Mouse (Mus musculus): ENCODE data around the gene Lrp11.
"Not testable (repeated sequence)": the region's sequence is repeated elsewhere in the genome, so short reads cannot be mapped to it uniquely, and the experiment has no call there.

Lrp11 gene

DNA sequence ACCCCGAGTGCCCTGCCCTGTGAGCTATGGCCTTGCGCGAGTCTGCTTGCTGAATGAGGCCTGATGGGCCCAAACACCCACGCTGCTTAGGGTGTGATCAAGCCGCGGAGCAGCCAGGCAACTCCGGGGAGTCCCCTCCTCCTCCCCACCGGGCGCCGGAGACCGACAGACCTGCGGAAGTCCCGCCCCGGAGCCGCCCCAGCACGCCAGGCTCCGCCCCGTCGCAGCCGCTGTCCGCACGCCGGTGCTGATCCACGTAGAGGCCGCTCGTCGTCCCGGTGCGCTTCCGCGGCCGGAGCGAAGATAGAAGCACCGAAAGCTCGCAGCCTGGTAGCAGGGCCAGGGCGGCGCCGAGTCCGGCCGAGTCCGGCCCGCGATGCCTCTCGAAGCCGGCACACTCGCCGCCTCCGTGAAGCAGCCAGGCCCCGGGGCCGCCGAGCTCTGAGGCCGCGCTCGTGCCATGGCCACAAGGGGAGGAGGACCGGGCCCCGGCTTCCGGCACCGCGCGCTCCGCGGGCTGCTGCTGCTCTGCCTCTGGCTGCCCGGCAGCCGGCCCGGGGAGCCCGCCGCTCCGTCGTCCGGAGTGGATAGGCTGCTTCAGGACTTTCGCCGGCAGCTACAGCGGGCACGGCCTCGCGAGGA lies at the start of gene Lrp11:
Gene Lrp11 (plus strand): TSS at position 209 of the 642 bp plus-strand sequence.
- peak; percentile 82 to 89 for DNase-seq (ENCODE audit: low spot score in 2 of 2)

DNA sequence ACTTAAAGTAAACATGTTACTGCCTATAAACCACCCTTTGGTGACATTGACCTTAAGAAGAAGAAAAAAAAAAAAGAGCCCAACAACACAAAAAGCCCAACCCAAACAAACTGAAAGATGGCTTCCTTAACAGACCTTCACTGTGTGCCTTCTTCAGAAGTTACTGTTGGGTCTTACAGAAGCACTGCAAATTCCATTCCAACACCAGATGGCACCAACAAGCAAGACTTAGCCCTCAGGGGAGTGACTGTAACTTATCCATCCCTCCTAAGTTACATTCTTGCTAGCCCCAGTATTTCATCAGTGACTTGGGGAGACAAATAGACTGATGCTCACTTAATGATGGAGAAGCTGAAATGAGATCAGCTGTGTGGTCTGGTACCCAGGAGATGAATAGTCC lies 11.6 kb upstream of the Lrp11 start:
- DNase-seq (ENCODE audit: low spot score in 2 of 2): no peak

DNA sequence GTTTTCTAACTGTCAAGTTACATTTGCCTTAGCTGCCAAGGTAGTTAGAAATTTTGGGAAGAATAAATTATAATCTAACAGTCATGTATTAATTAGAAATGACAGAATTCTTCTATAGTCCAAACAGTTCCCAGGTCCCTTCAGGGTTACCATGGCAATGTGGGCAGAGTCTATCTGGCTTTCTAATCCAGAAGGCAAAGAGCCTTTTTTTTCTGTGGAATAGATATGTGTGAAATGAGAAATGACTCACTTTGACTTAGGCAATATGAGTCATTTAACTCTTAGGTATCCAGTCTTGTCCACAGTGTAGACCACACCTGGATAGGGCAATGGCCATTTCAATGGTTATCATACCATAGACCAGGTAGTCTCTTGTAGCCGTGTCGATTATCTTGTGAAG lies 8.2 kb upstream of the Lrp11 start:
- no peak for DNase-seq (ENCODE audit: low spot score in 2 of 2)

DNA sequence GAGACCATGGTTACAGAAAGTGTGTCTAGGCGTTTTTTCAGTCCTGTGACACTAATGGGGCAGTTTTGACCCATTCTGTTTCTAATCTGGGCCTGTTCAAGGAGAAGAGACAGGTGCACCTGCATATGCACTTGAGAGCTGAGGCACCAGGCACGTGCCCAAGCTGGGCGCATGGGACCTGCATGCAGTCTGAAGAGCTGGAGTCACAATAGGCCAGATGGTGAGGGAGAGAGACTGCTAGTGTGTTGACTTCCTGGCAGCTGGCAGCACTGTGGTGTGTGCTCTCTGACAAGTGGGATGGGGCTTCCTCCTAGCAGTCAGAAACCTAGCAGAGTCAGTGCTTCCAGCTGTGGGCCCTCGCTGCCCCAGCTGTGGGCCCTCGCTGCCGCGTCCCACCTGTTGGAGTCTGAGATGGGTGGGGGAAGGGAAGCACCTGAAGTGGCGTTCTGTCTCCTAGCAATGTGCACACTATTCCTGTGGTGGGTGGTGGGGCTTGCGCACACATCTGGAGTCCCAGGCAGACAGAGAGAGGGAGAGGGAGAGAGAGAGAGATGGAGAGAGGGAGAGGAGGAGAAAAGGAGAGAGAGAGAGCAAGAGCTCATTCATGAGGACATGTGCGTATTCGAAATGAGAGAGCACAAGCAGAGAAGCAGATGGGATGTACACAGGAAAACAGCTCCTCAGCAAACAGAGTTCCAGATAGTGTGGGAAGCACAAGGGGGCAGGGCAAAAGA lies 7.3 kb upstream of the Lrp11 start:
- DNase-seq (ENCODE audit: low spot score in 2 of 2): no peak

DNA sequence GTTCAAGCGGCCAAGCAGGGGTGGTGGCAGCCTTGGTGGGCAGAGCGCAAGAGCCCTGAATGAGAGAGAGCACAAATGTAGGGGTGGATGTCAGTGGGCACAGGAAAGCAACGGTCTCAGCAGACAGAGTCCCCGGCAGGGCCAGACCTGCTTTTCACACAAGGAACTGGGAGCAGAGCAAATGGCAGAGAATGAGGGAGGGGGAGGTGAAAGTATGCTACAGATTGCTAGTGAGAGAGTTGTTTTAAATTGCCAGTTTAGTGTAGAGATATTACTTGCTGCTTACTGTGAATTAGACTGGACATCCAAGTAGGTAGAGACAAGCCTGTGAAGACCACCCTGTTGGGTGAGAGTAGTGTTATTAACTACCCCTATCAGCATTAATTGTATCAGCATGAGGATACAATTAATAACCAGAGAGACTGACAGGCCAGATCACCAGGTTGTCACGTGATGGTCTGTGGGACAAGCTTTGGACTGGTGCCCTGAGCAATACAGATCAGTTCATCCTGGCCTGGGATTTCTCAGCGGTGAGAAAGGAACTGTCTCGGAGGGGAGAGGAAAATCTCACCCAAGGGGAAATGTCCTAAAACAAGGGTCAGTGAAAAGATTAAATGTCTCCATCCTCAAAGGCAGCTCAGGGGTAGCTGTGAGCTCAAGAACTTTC lies 6.6 kb upstream of the Lrp11 start:
- no peak for DNase-seq (ENCODE audit: low spot score in 2 of 2)

DNA sequence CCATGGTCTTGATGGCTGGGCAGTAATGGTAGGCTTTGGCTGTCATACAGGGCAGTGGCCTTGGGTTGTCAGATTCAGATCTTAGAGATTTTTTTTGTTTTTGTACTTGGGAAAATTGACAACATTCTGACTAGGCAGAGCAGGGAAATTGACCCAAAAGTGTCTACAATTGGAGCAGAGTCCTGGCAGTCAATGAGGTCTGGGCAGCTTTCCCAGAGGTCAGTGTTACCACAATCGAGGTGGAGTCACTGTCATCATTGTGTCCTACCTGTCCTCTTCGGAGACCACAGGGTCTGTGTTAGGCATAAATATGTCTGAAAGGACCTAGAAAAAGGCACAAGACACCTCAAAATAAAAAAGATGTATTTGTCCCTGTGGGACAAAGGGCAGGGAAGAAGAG lies 2.8 kb upstream of the Lrp11 start:
- no peak for DNase-seq (ENCODE audit: low spot score in 2 of 2)

DNA sequence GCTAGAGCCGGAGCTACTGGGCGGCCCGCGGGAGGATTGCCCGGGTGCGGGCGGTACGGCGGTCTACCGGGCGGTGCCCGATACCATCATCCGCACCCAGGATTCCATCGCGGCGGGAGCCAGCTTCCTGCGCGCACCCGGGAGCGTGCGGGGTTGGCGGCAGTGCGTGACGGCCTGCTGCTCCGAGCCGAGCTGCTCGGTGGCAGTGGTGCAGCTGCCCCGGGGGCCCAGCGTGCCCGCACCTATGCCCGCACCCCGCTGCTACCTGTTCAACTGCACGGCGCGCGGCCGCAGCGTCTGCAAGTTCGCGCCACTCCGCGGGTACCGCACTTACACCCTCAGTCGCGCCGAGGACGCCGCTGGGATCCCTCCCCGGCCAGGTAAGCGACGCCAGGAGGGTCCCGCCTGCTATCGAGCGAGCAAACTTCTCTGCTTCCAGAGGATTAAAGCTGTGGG lies 662 bp downstream of the Lrp11 start:
- DNase-seq (ENCODE audit: low spot score in 2 of 2): no peak

DNA sequence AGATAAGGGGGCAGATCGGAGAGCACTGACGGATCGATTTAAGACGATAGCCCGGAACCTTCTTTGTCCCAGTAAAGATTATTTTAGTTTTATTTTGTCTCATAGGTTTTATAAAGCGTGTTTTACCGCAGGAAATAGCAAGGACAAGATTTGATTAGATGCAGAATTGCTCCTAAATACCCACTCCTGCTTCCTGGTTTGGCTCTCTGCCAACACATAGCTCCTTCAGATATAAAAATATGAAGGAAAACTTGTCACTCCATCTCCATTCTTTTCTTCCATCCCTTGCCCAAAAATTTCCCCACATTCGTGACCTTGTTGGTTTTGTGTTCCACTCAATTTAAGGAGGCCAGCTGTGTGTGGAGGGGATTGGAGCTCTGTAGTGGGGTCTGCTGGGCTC lies 1.2 kb downstream of the Lrp11 start:
- no peak for DNase-seq (ENCODE audit: low spot score in 2 of 2)

DNA sequence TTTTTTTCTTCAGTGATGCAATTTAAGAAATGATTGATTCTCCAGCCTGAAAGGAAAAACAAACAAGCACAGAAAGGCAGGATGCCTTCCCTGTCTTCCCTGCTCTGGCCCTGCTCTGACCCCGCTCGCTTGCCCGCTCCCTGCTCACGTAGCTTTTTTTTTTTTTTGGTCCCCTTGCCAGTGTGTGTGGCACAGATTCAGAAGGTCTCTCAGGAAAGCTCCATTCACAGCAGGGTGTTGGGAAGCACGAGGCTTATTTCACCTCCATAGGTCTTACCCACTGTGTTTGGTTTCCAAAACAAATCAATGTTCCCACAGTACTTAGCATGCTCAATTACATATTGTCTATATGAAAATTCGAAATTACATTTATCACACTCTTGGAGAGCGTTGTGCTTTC lies 5.2 kb downstream of the Lrp11 start:
- no peak for DNase-seq (ENCODE audit: low spot score in 2 of 2)

DNA sequence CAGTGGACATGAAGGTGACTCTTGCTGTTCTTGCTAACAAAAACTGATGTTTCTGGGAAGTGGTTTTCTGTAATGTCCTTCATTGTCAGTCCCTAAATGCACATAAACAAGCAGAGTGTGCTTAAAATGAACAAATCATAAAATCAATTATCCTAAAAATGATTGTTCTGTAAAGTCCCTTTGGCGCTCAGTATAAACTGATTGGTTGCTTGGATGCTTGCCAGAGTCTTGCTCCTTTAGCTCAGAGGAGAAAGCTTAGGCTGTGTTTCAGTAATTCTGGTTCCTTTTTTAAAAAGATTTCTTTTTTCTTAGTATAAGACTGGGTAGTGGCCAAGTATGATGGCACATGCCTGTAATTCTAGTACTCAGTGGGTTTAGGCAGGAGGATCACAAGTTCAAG lies 6.7 kb downstream of the Lrp11 start:
- no peak for DNase-seq (ENCODE audit: low spot score in 2 of 2)

DNA sequence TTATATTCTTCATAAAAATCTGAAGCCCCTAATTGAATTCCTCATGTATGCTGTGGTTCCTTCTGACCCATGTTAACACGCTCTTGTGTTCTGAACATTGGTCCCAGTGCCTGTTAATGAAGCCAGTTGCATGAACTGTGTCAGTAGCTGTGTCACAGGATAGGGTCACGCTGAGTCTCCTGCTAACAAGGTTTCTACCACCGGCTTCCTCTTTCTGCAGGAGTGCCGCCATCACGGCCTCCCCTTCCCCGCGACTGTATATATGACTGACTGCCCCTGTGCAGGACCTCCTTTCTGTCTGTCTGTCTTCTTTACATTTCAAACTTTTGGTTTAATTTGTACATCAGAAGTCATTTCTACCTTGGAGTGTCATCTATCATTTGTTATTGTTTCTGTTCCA lies 8.6 kb downstream of the Lrp11 start:
- DNase-seq (ENCODE audit: low spot score in 2 of 2): no peak

DNA sequence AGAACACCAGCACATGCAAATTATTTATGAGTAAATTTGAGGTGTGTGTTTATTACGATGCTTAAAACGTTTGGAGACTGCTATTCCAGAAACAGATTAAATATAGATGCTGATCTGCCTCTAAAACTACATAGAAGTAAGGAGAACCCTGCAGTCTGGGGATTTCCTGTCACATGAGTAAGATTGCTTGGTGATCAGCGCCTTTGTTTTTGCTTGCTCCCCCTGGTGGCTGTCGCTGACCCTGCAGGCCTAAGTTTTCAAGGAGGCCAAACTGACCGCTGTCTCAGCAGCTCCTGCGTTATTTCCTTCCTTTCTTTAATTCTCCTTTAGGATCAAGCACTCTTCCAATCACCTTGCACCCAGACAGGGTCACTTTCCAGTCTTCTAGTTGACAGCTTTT lies 11.0 kb downstream of the Lrp11 start:
- peak; percentile 45 to 79 for DNase-seq (ENCODE audit: low spot score in 2 of 2)

DNA sequence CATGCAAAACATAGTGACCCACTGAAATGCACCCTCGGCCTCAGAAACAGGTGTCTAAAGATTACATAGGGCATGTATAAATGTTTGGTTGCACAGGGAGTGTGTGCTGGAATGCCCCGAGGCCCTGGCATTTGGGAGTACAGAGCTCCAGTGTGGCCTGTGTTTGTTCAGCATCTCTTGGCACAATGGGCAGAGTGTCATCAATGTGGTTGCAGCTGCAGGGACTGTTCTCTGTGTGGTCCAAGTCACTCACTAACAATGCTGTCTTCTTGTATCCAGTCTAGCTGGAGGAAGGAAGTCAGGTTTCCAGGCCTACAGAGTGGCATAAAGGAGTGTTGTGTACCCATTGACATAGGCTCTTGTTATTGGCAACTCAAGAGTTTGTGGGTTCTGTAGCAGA lies 15.6 kb downstream of the Lrp11 start:
- no peak for DNase-seq (ENCODE audit: low spot score in 2 of 2)

DNA sequence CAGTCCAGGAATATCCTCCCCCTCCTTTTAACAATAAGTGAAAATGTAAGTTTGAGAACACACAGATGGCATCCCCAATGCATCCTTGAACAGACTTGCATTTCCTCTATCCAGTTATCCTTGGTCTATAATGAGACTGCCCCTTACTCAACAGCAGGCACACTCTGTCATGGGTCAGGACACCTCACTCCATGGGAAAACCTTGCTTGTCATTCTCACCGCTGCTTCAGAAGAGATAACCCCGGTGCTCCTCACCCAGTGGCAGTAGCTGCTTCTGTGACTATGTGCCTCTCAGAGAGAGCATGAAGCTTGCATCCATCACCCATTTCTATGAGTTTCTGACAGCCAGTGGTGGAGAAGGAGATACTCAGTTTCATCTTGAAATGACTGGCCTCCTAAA lies 16.8 kb downstream of the Lrp11 start:
- no peak for DNase-seq (ENCODE audit: low spot score in 2 of 2)

DNA sequence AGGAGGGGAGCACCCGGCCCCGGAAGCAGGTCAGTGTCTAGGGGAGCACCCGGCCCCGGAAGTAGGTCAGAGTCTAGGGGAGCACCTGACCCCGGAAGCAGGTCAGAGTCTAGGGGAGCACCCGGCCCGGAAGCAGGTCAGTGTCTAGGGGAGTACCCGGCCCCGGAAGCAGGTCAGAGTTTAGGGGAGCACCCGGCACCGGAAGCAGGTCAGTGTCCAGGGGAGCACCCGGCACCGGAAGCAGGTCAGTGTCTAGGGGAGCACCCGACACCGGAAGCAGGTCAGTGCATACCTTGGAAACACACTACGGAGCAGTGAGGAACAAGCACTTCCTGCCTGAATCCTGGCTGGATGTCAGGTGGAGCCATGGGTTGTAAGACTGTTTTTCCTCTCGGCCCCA lies 19.0 kb downstream of the Lrp11 start:
- DNase-seq (ENCODE audit: low spot score in 2 of 2): no peak

DNA sequence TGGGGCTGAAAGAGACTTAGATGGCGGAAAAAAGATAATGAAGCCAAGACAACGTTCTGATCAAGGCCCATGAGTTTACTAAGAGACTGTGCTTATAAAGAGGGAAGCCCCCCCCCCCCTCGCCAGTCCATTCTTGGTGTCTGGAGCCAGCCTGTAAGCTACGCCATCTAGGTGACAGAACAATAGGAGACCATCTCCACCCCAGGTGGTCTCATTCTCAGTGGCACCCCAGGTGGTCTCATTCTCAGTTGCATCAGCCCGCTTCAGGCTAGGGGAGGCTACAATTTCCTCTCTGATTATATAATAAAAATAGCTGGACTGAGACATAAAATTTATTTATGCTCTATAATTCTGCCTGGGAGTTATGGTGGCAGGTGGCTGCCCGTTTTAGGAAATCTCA lies 22.0 kb downstream of the Lrp11 start:
- DNase-seq (ENCODE audit: low spot score in 2 of 2): no peak

DNA sequence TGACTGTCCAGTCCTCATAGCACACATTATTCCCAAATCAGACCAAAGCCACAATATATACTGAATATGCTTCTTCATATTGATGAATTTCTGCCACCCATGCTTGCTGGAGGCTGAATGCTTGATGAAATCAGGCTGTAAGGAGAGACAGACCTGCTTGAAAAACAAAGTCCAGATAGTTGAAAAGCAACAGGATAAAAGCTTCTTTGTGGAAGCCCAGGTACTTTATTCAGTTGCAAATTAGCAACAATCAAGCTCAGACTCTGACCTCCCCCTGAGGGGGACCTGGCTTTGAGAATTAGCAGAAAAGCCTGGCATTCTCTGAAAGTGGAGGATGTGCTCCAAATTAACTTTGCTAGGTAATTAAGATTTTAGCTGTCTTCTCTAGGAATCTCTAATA lies 22.6 kb downstream of the Lrp11 start:
- DNase-seq (ENCODE audit: low spot score in 2 of 2): not testable (repeated sequence)

DNA sequence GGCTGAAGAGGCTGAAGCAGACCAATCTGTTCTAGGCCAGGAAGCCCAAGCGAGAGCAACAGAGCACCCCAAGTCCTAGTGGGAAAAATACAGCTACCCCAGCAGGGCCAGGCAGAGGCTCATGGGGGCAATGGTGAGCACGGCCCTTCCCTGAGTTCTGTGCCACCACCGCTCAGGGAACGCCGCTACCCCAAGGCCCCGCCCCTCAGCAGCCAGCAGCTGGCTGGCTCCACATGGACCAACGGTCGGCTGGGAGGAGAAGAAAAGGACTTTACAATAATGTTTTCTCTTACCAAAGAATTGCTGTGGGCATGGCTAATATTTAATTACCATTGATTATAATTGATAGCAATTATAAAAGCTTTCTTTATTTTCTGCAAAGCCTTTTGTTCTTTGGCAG lies 25.2 kb downstream of the Lrp11 start:
- no peak for DNase-seq (ENCODE audit: low spot score in 2 of 2)

DNA sequence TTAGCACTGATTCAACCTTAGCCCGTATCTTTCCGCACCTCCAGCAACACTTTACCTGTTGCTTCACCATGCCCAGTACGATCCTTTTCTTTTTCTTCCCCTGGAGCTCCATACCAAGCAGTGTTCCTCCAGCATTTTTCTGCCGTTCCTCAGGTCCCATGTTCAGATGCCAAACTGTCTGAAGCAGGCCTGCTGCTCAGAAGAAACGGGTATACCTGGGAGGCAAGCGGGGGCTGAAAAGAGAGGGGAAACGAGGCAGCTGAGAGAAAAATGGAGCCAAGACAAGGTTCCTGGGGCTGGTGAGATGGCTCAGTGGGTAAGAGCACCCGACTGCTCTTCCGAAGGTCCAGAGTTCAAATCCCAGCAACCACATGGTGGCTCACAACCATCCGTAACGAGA lies 27.5 kb downstream of the Lrp11 start:
- not testable (repeated sequence) for DNase-seq (ENCODE audit: low spot score in 2 of 2)

DNA sequence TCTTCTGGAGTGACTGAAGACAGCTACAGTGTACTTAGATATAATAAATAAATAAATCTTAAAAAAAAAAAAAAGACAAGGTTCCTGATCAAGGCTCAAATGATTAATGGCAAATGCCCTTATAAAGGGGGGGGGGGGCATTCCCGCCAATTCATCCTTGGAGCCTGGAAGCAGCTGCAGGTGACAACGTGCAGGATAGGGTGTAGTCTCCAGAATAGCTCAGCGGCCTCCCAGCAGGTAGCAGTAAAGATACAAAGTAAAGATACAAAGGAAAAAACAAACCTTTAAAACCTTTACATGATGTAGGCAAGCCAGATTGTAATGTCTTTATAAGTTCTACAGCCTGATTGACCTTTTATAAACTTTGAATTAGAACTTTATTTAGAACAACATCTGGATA lies 28.0 kb downstream of the Lrp11 start:
- DNase-seq (ENCODE audit: low spot score in 2 of 2): not testable (repeated sequence)

DNA sequence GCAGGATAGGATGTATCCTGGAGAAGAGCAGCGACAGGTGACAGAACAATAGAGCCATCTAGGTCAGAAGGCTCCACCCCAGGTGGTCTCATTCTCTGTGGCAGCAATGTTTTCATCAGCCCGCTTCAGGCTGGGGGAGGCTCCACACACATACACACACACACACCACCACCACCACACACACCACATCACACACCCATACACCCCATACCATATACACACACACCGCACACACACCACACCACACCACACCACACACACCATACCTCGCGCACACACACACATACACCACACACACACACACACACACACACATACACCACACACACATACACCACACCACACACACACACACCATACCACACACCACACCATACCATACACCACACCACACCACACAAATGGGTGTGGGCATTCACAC lies 30.2 kb downstream of the Lrp11 start:
- no peak for DNase-seq (ENCODE audit: low spot score in 2 of 2)

DNA sequence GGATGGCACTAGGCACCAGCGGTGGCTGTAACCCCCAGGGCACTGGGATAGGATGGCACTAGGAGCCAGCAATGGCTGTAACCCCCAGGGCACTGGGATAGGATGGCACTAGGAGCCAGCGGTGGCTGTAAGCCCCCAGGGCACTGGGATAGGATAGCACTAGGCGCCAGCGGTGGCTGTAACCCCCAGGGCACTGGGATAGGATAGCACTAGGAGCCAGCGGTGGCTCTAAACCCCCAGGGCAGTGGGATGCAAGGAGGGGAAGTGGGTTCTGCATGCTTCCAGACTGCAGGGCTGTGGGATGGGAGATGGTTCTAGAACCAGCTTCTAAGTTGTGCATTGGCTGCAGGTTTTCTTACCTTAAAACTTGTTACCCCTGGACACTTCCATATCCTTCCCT lies 31.1 kb downstream of the Lrp11 start:
- DNase-seq (ENCODE audit: low spot score in 2 of 2): no peak

DNA sequence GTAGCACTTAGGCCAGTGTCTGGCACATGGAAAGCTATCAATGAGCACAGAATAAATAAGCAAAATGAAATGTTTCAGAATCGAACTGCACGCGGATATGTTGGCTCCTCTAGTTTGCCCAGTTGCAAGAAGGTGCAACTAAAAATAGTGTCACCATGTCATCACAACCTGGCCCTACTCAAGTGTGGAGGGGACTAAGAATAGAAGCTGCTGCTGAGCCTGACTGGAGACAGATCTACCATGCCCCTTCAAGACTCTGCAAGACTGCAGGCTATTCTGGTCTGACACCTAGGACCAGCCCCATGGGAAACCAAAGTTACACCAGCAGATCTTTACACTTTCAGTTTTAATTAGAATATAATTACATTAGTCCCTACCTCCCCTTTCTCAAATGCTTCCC lies 32.8 kb downstream of the Lrp11 start:
- DNase-seq (ENCODE audit: low spot score in 2 of 2): no peak
